Mouse (Mus musculus): ENCODE results near the gene Olfr1280. TPM values are rescaled to one million over a fixed set of nuclear protein-coding genes. Genes with fewer than 3 reads are reported as not detected.
"Not testable (repeated sequence)": the region's sequence is repeated elsewhere in the genome, so short reads cannot be mapped to it uniquely, and the experiment has no call there.

Olfr1280 gene
- not detected for polyA plus RNA-seq (2017; shearing (Covaris generic))

- no peak for ATAC-seq
Observed at GRCm38 (mm10) chr2:111313717-111314116, at the start of gene Olfr1280. Gene Olfr1280, plus strand, starts transcription at chr2:111314017.

GRCm38 (mm10) chr2:111274006-111274405, 39.8 kb upstream of the Olfr1280 start, which contains the start of gene Olfr1277:
Gene Olfr1277, minus strand, starts transcription at chr2:111274106.
- ATAC-seq, result no peak

- no peak for ATAC-seq
Observed at GRCm38 (mm10) chr2:111289836-111290235, 24.0 kb upstream of the Olfr1280 start, which contains the start of gene Olfr1278. Gene Olfr1278, plus strand, starts transcription at chr2:111290136.

GRCm38 (mm10) chr2:111298541-111298940, 15.3 kb upstream of the Olfr1280 start:
- no peak for ATAC-seq

GRCm38 (mm10) chr2:111300374-111300773, 13.4 kb upstream of the Olfr1280 start, which contains the start of gene Olfr1279:
Gene Olfr1279, plus strand, starts transcription at chr2:111300635.
- ATAC-seq, result no peak

GRCm38 (mm10) chr2:111326220-111326619, 12.4 kb downstream of the Olfr1280 start, which contains the start of gene Olfr1281:
Gene Olfr1281, plus strand, starts transcription at chr2:111326520.
- ATAC-seq, result no peak

- not testable (repeated sequence) for ATAC-seq
Observed at GRCm38 (mm10) chr2:111333721-111334120, 19.9 kb downstream of the Olfr1280 start.

- no peak for ATAC-seq
Observed at GRCm38 (mm10) chr2:111335976-111336375, 22.2 kb downstream of the Olfr1280 start, which contains the start of gene Olfr1282. Gene Olfr1282, minus strand, starts transcription at chr2:111336076.

- no peak for ATAC-seq
Observed at GRCm38 (mm10) chr2:111366490-111366889, 52.7 kb downstream of the Olfr1280 start, which contains the start of gene Olfr1283. Gene Olfr1283, plus strand, starts transcription at chr2:111366790.

- ATAC-seq, result no peak
Observed at GRCm38 (mm10) chr2:111375222-111375621, 61.4 kb downstream of the Olfr1280 start, which contains the start of gene Olfr1284. Gene Olfr1284, plus strand, starts transcription at chr2:111375522.

Other genes with a start within 250 kb of the Olfr1280 start
- gene Gm13941, start 208.0 kb upstream of the Olfr1280 start, polyA plus RNA-seq (2017; shearing (Covaris generic)), result not detected
- gene Gm15130, start 161.1 kb upstream of the Olfr1280 start, polyA plus RNA-seq (2017; shearing (Covaris generic)), result not detected
- not detected for gene 4930430A15Rik, start 84.4 kb upstream of the Olfr1280 start, polyA plus RNA-seq (2017; shearing (Covaris generic))
- not detected for gene Olfr1275, start 78.7 kb upstream of the Olfr1280 start, polyA plus RNA-seq (2017; shearing (Covaris generic))
- not detected for gene Olfr1276, start 59.5 kb upstream of the Olfr1280 start, polyA plus RNA-seq (2017; shearing (Covaris generic))
- not detected for gene Olfr1277, start 39.9 kb upstream of the Olfr1280 start, polyA plus RNA-seq (2017; shearing (Covaris generic))
- not detected for gene Olfr1278, start 23.9 kb upstream of the Olfr1280 start, polyA plus RNA-seq (2017; shearing (Covaris generic))
- not detected for gene Olfr1279, start 13.4 kb upstream of the Olfr1280 start, polyA plus RNA-seq (2017; shearing (Covaris generic))
- gene Olfr1281, start 12.5 kb downstream of the Olfr1280 start, polyA plus RNA-seq (2017; shearing (Covaris generic)), result not detected
- not detected for gene Olfr1282, start 22.1 kb downstream of the Olfr1280 start, polyA plus RNA-seq (2017; shearing (Covaris generic))
- not detected for gene Olfr1283, start 52.8 kb downstream of the Olfr1280 start, polyA plus RNA-seq (2017; shearing (Covaris generic))
- not detected for gene Olfr1284, start 61.5 kb downstream of the Olfr1280 start, polyA plus RNA-seq (2017; shearing (Covaris generic))
- not detected for gene Olfr1286, start 109.1 kb downstream of the Olfr1280 start, polyA plus RNA-seq (2017; shearing (Covaris generic))
- not detected for gene Olfr1287, start 135.1 kb downstream of the Olfr1280 start, polyA plus RNA-seq (2017; shearing (Covaris generic))
- not detected for gene Olfr1288, start 160.1 kb downstream of the Olfr1280 start, polyA plus RNA-seq (2017; shearing (Covaris generic))
- gene Olfr1289, start 166.8 kb downstream of the Olfr1280 start, polyA plus RNA-seq (2017; shearing (Covaris generic)), result not detected
- gene Olfr1290, start 179.8 kb downstream of the Olfr1280 start, polyA plus RNA-seq (2017; shearing (Covaris generic)), result not detected
- gene Olfr1291-ps1, start 183.2 kb downstream of the Olfr1280 start, polyA plus RNA-seq (2017; shearing (Covaris generic)), result under 1 TPM in 1 of 3 experiments, not detected in 2; 0.07 TPM
- gene Olfr1293-ps, start 211.2 kb downstream of the Olfr1280 start, polyA plus RNA-seq (2017; shearing (Covaris generic)), result not detected
- gene Olfr1294, start 226.3 kb downstream of the Olfr1280 start, polyA plus RNA-seq (2017; shearing (Covaris generic)), result not detected

Data from inflammation-experienced regulatory T-cells, adult 6 months (primary cell).